Mouse (Mus musculus): ENCODE data around the gene Khdc4. TPM values are rescaled to one million over a fixed set of nuclear protein-coding genes. Genes with fewer than 3 reads are reported as not detected.

Gene Khdc4
- 106 TPM in 2 replicates for polyA plus RNA-seq (2015; fragmentation: Nextera tagmentation; extraction: Ambion mirVana)

- Histone ChIP-seq H3K27ac (peak within 1 kb of the TSS; percentile 99), H3K9ac (peak within 1 kb of the TSS; percentile 98), H3K4me1 (peaks cover 14% of the 10 kb centered on the region), H3K27me3 (no peaks in the 10 kb centered on the region), H3K4me2 (replicated peaks) (peak within 1 kb of the TSS; percentile 97), H3K4me3 (peak within 1 kb of the TSS; percentile 99), H3K36me3 (peaks cover 27% of the 10 kb centered on the region), H3K9me3 (no peaks in the 10 kb centered on the region)
- WGBS = under 1% methylated on average over 47 of the region's 47 CpGs
- ATAC-seq (ENCODE audit: low FRiP score, low read depth) = peak; percentile 98
These were observed at the start of gene Khdc4 for GRCm38 (mm10) chr3:88684980-88685941. Khdc4 (plus strand) TSS chr3:88685803.

DNA sequence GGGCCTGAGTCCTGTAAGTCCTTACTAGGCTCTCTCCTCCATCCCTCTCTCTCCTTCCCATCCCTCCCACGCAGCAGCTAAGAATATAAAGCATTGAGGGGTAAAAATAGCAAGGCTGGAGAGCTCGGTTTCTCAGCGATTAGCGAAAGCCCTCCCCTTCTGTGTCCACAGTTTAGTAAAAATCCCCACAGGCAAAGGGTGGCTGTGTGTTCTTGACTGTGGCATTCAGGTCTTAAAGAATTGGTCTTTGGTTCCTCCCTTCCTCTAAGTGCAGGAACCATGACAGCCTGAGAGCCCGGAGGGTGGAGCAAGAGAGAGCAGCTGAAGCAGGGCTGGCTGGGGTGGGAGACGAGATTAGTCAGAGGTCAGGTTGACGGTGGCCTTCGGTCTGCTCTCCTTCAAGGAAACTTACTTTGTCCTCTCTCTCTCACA is 49.0 kb upstream of the Khdc4 start:
- Histone ChIP-seq H3K27ac (no peak overlapping the region), H3K9me3 (no peaks in the 10 kb centered on the region), H3K4me3 (no peak overlapping the region), H3K36me3 (peaks cover 97% of the 10 kb centered on the region), H3K27me3 (no peaks in the 10 kb centered on the region), H3K9ac (no peak overlapping the region), H3K4me1 (0 out of 2 replicates have a peak, but pooled peaks cover under 1% of the 10 kb centered on the region), H3K4me2 (replicated peaks) (no peak overlapping the region)
- 92% methylated on average over 8 of the region's 8 CpGs for WGBS
- ATAC-seq (ENCODE audit: low FRiP score, low read depth) = no peak

GRCm38 (mm10) chr3:88637134-88637533 is 48.5 kb upstream of the Khdc4 start:
- 93% methylated on average over 5 of the region's 5 CpGs for WGBS

DNA sequence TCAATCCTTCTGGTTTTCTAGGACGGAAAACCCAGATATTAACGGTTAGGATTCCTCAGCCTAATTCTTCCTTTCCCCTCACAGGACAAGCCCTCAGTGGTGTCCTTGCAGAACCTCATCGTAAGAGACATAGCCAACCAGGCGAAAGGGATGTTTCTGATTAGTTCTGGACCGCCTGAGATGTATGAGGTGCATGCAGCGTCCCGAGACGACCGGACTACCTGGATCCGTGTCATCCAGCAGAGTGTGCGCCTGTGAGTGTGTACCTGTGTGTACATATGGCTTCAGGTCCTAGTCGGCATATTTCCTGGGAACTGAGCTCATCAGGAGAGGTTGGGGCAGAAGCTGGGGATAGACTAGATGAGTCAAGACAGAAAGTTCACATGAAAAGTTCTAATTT is 46.4 kb upstream of the Khdc4 start:
- Histone ChIP-seq H3K4me3 (no peak overlapping the region), H3K27me3 (no peaks in the 10 kb centered on the region), H3K27ac (no peak overlapping the region), H3K9ac (no peak overlapping the region), H3K36me3 (peaks cover 97% of the 10 kb centered on the region), H3K9me3 (no peaks in the 10 kb centered on the region), H3K4me1 (no peaks in the 10 kb centered on the region), H3K4me2 (replicated peaks) (no peak overlapping the region)
- 94% methylated on average over 12 of the region's 12 CpGs for WGBS
- ATAC-seq (ENCODE audit: low FRiP score, low read depth) = no peak

More at GRCm38 (mm10) chr3:88637134-88637533, 48.5 kb upstream of the Khdc4 start:
- Histone ChIP-seq H3K4me1 (no peaks in the 10 kb centered on the region), H3K9ac (no peak overlapping the region), H3K27me3 (no peaks in the 10 kb centered on the region), H3K4me3 (no peak overlapping the region), H3K36me3 (peaks cover 97% of the 10 kb centered on the region), H3K27ac (no peak overlapping the region), H3K9me3 (no peaks in the 10 kb centered on the region), H3K4me2 (replicated peaks) (no peak overlapping the region)
- no peak for ATAC-seq (ENCODE audit: low FRiP score, low read depth)

GRCm38 (mm10) chr3:88640676-88641075 is 44.9 kb upstream of the Khdc4 start:
- no peaks in the 10 kb centered on the region for H3K4me1 ChIP-seq
- no peaks in the 10 kb centered on the region for H3K27me3 ChIP-seq
- no peak overlapping the region for H3K27ac ChIP-seq
- no peak overlapping the region for H3K4me3 ChIP-seq
- 86% methylated on average over 1 of the region's 1 CpGs for WGBS
- no peak overlapping the region for H3K9ac ChIP-seq
- no peaks in the 10 kb centered on the region for H3K9me3 ChIP-seq
- peaks cover 96% of the 10 kb centered on the region for H3K36me3 ChIP-seq
- no peak overlapping the region for H3K4me2 ChIP-seq (replicated peaks)
- ATAC-seq (ENCODE audit: low FRiP score, low read depth) = no peak

GRCm38 (mm10) chr3:88643078-88643477 is 42.5 kb upstream of the Khdc4 start:
- Histone ChIP-seq H3K27ac (no peak overlapping the region), H3K4me3 (no peak overlapping the region), H3K4me1 (no peaks in the 10 kb centered on the region), H3K4me2 (replicated peaks) (no peak overlapping the region), H3K9me3 (no peaks in the 10 kb centered on the region), H3K27me3 (no peaks in the 10 kb centered on the region), H3K9ac (no peak overlapping the region), H3K36me3 (peaks cover 98% of the 10 kb centered on the region)
- no peak for ATAC-seq (ENCODE audit: low FRiP score, low read depth)
- 89% methylated on average over 5 of the region's 5 CpGs for WGBS

DNA sequence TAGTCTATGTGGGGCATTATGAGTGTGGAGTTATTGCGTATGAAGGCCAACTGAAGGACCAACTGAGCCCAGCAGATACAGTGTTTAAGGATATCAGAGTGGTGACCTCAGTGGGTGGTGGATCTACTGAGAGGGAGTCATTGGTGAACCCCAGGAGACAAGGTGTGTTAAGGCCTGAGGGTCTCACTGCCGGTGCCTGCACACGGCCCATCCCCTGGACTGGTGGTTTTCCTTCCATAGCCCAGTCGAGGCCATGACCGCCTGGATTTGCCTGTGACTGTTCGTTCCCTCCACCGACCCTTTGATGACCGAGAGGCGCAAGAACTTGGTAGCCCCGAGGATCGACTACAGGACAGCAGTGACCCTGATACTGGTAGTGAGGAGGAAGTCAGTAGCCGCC is 39.7 kb upstream of the Khdc4 start:
- peaks cover 77% of the 10 kb centered on the region for H3K36me3 ChIP-seq
- WGBS = 87% methylated on average over 12 of the region's 12 CpGs

DNA sequence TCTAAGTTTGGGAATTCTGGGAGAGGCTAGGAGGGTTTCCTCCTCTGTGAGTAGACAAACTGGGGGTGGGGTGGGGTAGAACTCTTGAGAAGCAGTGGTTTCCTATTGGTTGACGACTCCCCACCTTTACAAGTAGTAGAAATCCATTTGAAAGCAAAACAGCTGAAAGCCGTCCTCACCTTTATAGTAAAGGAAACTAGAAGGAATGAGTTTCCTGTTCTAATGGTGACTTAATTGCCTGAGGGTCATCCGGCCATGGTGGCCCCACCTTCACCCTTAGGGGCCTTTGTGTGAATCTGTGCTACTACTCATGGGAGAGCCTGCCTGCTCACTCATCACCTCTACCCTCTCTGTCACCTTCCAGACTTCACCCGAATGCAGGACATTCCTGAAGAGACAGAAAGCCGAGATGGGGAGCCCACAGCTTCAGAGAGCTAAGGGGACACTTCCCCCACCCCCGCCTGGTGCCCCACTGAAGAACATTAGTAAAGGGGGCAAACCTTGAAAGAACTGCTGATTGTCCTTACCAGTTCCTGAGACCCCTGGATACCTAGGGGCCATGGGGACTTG is 39.1 kb upstream of the Khdc4 start:
- Histone ChIP-seq H3K4me2 (replicated peaks) (no peak overlapping the region), H3K9me3 (no peaks in the 10 kb centered on the region), H3K4me3 (no peak overlapping the region), H3K27ac (no peak overlapping the region), H3K36me3 (peaks cover 73% of the 10 kb centered on the region), H3K9ac (no peak overlapping the region), H3K4me1 (no peaks in the 10 kb centered on the region), H3K27me3 (no peaks in the 10 kb centered on the region)
- no peak for ATAC-seq (ENCODE audit: low FRiP score, low read depth)
- 74% methylated on average over 6 of the region's 6 CpGs for WGBS

More for the DNA sequence above, 39.7 kb upstream of the Khdc4 start:
- H3K4me1 ChIP-seq = no peaks in the 10 kb centered on the region
- H3K4me2 ChIP-seq (replicated peaks) = no peak overlapping the region
- H3K27me3 ChIP-seq = no peaks in the 10 kb centered on the region
- ATAC-seq (ENCODE audit: low FRiP score, low read depth) = no peak
- H3K4me3 ChIP-seq = no peak overlapping the region
- H3K9me3 ChIP-seq = no peaks in the 10 kb centered on the region
- H3K9ac ChIP-seq = no peak overlapping the region
- H3K27ac ChIP-seq = no peak overlapping the region

- Histone ChIP-seq H3K4me2 (replicated peaks) (no peak overlapping the region), H3K9me3 (no peaks in the 10 kb centered on the region), H3K36me3 (peaks cover 67% of the 10 kb centered on the region), H3K4me3 (no peak overlapping the region), H3K4me1 (0 out of 2 replicates have a peak, but pooled peaks cover 3% of the 10 kb centered on the region), H3K27ac (no peak overlapping the region), H3K9ac (no peak overlapping the region), H3K27me3 (no peaks in the 10 kb centered on the region)
- 85% methylated on average over 3 of the region's 3 CpGs for WGBS
- no peak for ATAC-seq (ENCODE audit: low FRiP score, low read depth)
These were observed 38.5 kb upstream of the Khdc4 start for GRCm38 (mm10) chr3:88647076-88647475.

- WGBS = 91% methylated on average over 14 of the region's 14 CpGs
- no peak for ATAC-seq (ENCODE audit: low FRiP score, low read depth)
- Histone ChIP-seq H3K9me3 (no peaks in the 10 kb centered on the region), H3K4me2 (replicated peaks) (no peak overlapping the region), H3K36me3 (peaks cover 59% of the 10 kb centered on the region), H3K27ac (no peak overlapping the region), H3K4me1 (0 out of 2 replicates have a peak, but pooled peaks cover 3% of the 10 kb centered on the region), H3K9ac (no peak overlapping the region), H3K27me3 (no peaks in the 10 kb centered on the region), H3K4me3 (no peak overlapping the region)
These were observed 37.7 kb upstream of the Khdc4 start for GRCm38 (mm10) chr3:88647779-88648413.

DNA sequence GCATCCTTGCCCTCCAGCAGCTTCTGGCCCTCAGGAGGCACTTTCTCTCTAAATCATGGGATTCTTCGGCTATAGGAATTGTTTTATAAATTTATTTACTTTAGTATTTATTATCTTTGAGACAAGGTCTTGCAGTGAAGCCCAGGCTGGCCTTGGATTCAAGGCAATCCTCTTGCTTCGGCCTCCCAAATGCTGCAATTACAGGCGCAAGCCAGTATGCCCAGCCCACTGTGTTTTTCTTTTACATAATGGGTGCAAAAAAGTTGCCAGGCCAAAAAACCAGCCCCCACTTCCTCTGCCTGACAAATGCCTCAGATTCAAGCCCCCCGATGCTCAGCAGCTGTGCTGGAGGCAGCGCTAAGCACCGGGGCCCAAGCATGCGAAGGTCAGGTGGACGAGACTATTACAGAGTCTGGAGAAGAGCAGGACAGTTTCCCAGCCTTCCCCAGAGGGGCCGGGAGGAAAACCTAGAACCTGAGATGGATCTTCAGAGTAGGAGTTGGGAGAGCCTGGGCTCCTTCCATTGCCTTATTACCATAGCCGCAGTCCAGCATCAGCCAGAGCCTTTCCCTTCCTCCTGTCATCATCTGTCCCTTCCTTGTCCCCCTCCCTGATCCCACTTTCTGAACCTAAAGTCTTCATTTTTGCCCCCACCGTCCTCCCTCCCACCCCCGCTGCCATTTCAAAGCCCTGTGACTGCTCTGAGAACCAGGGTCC is 37.0 kb upstream of the Khdc4 start:
- no peak overlapping the region for H3K4me3 ChIP-seq
- H3K9ac ChIP-seq = no peak overlapping the region
- 0 out of 2 replicates have a peak, but pooled peaks cover 3% of the 10 kb centered on the region for H3K4me1 ChIP-seq
- H3K9me3 ChIP-seq = no peaks in the 10 kb centered on the region
- no peak overlapping the region for H3K4me2 ChIP-seq (replicated peaks)
- 81% methylated on average over 12 of the region's 12 CpGs for WGBS
- H3K36me3 ChIP-seq = peaks cover 52% of the 10 kb centered on the region
- no peaks in the 10 kb centered on the region for H3K27me3 ChIP-seq
- ATAC-seq (ENCODE audit: low FRiP score, low read depth) = no peak
- no peak overlapping the region for H3K27ac ChIP-seq
